Mouse (Mus musculus): ENCODE measurements around the gene Smim11.

The Smim11 gene

GRCm38 (mm10) chr16:92300649-92301411 is at the start of gene Smim11:
Gene Smim11, plus strand, starts transcription at chr16:92301286.
- DNase-seq (ENCODE audit: low spot score in 2 of 2) = peak; percentile 86 to 88

- no peak for DNase-seq (ENCODE audit: low spot score in 2 of 2)
Observed at GRCm38 (mm10) chr16:92254316-92254715, 46.8 kb upstream of the Smim11 start.

- no peak for DNase-seq (ENCODE audit: low spot score in 2 of 2)
Observed at GRCm38 (mm10) chr16:92267861-92268260, 33.2 kb upstream of the Smim11 start.

GRCm38 (mm10) chr16:92274516-92274915 is 26.6 kb upstream of the Smim11 start:
- DNase-seq (ENCODE audit: low spot score in 2 of 2) = no peak

GRCm38 (mm10) chr16:92275526-92275925 is 25.6 kb upstream of the Smim11 start:
- no peak for DNase-seq (ENCODE audit: low spot score in 2 of 2)

GRCm38 (mm10) chr16:92282671-92283070 is 18.4 kb upstream of the Smim11 start:
- DNase-seq (ENCODE audit: low spot score in 2 of 2) = no peak

DNA sequence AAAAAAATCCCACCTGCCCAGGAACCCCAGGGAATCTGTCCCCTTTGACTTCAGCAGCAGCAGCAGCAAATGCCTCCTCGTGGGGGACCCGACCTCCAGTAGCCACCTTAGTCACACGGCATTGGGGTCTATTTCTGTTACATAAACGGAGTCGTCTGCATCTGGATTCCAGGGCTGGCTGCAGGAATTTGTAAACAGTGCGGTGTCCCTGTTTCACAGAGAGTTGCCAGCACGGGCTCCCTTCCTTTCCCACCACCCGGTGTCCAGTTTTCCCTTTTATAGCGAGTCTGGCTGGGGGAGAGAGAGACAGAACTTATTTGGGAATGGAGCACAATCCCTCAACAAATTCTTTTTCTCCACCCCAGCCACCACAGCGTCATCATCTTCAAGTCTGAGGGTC is 16.0 kb upstream of the Smim11 start:
- no peak for DNase-seq (ENCODE audit: low spot score in 2 of 2)

GRCm38 (mm10) chr16:92286609-92287008 is 14.5 kb upstream of the Smim11 start:
- peak; percentile 52 to 67 for DNase-seq (ENCODE audit: low spot score in 2 of 2)

GRCm38 (mm10) chr16:92288778-92289177 is 12.3 kb upstream of the Smim11 start:
- DNase-seq (ENCODE audit: low spot score in 2 of 2) = no peak

- no peak for DNase-seq (ENCODE audit: low spot score in 2 of 2)
Observed at GRCm38 (mm10) chr16:92290045-92290444, 11.0 kb upstream of the Smim11 start.

GRCm38 (mm10) chr16:92292101-92292500 is 9.0 kb upstream of the Smim11 start, which contains the start of gene Kcne2:
Gene Kcne2, plus strand, starts transcription at chr16:92292389.
- no peak for DNase-seq (ENCODE audit: low spot score in 2 of 2)

DNA sequence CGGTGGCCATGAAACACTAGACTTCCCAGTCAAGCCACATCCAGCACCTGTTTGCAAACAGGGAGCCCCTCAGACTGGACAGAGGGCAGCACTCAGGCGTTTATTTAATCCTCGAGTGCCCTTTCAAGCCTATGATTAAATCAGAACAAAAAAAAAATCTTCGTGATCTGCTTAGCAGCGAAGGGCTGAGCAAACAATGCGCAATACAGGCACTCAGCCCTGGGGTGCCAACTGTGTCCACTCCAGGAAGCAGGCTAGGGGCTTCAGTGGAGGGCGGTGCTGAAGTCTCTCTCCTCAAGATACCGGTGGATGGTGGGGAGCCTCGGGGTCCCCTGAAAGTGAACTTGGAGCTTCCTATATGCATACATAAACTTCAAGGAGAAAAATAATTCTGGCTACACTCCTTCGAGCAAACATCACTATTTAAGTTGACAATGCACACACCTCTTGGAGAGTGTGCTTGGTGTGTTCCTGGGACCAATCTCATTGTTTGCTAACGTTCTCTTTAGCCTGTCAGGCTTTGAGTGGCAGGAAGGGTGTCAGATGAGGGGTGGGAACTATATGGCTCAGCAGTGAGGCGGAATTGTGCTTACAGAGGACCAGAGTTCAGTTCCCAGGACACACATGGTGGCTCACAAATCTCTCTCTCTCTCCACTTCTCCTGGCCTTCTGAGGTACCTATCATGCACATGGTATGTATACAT is 6.7 kb upstream of the Smim11 start:
- DNase-seq (ENCODE audit: low spot score in 2 of 2) = no peak

DNA sequence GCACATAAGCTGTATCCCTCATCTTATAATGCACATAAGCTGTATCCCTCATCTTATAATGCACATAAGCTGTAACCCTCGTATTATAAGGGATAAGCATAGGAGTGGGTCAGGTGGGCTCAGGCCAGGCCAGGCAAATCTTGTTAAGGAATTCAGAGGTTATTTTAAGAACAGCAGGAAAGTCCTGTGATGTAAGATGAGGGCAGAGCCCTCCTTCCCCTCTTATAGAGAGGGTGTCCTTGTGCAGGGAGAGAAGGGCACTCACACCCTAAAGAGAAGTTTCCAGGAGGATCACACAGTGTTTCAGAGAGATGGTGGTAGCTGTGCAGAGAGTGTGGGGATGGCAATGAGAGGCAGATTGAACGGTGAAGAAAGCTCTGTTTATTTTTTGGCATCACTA is 5.8 kb upstream of the Smim11 start:
- DNase-seq (ENCODE audit: low spot score in 2 of 2) = no peak

GRCm38 (mm10) chr16:92301412-92301806 is 323 bp downstream of the Smim11 start:
- no peak for DNase-seq (ENCODE audit: low spot score in 2 of 2)

- DNase-seq (ENCODE audit: low spot score in 2 of 2) = no peak
Observed at GRCm38 (mm10) chr16:92301989-92302388, 903 bp downstream of the Smim11 start.

DNA sequence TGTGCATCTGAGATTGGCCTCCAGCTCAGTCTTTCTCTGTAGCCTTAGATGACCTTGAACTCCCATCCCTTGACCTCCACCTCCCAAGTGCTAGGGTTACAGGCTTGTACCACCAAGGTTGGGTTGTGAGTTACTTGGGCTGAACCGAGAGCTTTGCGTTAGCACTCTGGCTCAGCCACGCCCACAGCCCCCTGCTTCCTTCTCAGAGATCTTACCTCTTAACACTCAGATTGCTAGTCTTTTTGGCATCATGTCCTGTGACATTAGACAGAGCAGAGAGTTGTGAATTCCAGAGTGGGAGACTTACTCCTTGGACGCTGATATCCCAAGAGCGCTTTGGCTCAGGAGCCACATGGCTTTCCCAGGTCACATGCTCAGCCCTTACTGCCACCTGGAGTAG is 1.4 kb downstream of the Smim11 start:
- DNase-seq (ENCODE audit: low spot score in 2 of 2) = no peak

DNA sequence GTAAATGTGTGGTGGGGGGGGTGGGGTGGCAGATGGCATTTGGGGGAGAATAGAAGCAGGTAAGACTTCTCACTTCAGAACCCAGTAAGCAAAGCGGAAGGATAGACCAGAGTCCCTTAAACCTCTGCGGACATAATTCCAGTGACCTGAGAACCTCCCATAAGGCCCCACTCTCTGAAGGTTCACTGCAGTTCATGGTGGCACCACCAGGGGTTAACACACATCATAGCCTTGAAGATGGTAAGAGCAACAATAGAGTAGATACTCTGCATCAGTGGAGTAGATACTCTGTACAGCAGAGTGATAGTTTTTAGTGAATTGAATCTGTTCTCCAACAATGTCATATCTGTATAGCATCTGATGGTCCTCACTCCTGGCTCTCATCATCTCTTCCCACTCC is 4.4 kb downstream of the Smim11 start:
- DNase-seq (ENCODE audit: low spot score in 2 of 2) = no peak

GRCm38 (mm10) chr16:92307947-92308346 is 6.9 kb downstream of the Smim11 start:
- no peak for DNase-seq (ENCODE audit: low spot score in 2 of 2)

- DNase-seq (ENCODE audit: low spot score in 2 of 2) = no peak
Observed at GRCm38 (mm10) chr16:92309126-92309525, 8.0 kb downstream of the Smim11 start.

DNA sequence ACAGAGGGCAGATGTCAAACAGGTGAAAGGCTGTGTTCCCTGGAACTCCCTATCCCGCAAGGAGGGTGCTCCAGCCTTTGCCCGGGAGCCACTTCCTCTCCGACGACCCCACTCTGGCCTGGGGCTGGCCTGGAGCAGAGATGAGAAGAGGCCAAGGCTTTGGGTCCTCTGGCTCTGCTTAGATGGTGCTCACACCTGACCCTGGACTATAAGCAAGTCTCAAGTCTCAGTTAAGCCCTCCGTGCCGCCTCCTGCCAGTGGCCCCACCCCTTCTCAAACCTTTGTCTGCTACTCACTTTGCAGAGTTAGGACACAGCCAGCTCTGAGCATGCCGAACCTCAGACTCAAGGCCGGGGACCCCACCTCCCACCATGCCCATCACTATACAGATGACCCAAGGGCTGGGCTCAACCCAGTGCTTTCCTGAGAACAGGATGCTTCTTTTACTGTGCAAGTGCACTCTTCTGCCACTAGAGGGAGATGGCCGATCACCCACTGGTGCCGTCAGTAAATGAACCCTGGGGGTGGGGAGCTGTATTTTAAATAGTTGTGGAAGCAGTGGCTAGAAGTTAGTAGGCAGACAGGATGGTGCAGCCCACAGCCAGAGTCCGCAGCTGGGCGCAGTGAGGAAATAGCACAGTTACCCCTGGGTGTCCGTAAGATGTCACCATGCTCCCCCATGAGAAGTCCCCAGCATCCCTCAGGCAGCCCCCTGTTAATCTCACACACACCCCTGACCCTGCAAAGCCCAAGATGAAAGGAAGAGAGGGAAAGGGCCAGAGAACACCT is 13.1 kb downstream of the Smim11 start:
- peak; percentile 25 to 37 for DNase-seq (ENCODE audit: low spot score in 2 of 2)

- no peak for DNase-seq (ENCODE audit: low spot score in 2 of 2)
Observed at GRCm38 (mm10) chr16:92316049-92316738, 15.1 kb downstream of the Smim11 start.
